Mouse (Mus musculus) G1E (cell line): ENCODE data around the gene Tnf. TPM values are rescaled to one million over a fixed set of nuclear protein-coding genes. Genes with fewer than 3 reads are reported as not detected.

Experiments
- ATAC-seq: 2 replicates; pipeline ENCODE4 v1.8.0; 2016; ENCODE audit warnings: mild to moderate bottlenecking; ENCODE audit not compliant: insufficient number of reproducible peaks, poor library complexity, low FRiP score, severe bottlenecking; ENCODE audit errors: extremely low read depth
- DNase-seq: peaks from one replicate; pipeline ENCODE4 v3.0.0; 2012; ENCODE audit warnings: low spot score
- H3K27me3 ChIP-seq: 2 replicates; pipeline ENCODE4 v1.6.1; 2012; ENCODE audit warnings: mild to moderate bottlenecking, low read length, inconsistent platforms; ENCODE audit not compliant: insufficient read depth
- H3K36me3 ChIP-seq: replicated peaks from 2 replicates; pipeline ENCODE3; 2012; ENCODE audit warnings: mild to moderate bottlenecking, inconsistent platforms
- H3K4me1 ChIP-seq: 2 replicates; pipeline ENCODE4 v1.6.1; 2012; ENCODE audit warnings: low read depth, low read length, inconsistent platforms, mixed read lengths; ENCODE audit not compliant: insufficient read depth
- H3K4me3 ChIP-seq: 2 replicates; pipeline ENCODE4 v1.5.1; 2012; ENCODE audit warnings: low read depth, mild to moderate bottlenecking, inconsistent platforms, low read length, moderate library complexity, mixed read lengths
- H3K9me3 ChIP-seq: replicated peaks from 2 replicates; pipeline ENCODE4 v1.6.1; 2012; ENCODE audit warnings: inconsistent platforms
- CTCF ChIP-seq: IDR thresholded peaks from 2 replicates; pipeline ENCODE4 v1.5.1; 2012; ENCODE audit warnings: low read depth, low read length, inconsistent platforms, mixed read lengths
- GATA1 ChIP-seq: IDR thresholded peaks from 2 replicates; pipeline ENCODE4 v1.6.1; 2012; ENCODE audit warnings: borderline replicate concordance, low read length, inconsistent platforms, mixed read lengths
- GATA2 ChIP-seq: IDR thresholded peaks from 2 replicates; pipeline ENCODE4 v1.6.1; 2012; ENCODE audit warnings: low read depth, low read length, inconsistent platforms, borderline replicate concordance
- POLR2AphosphoS5 ChIP-seq: IDR thresholded peaks from 2 replicates; pipeline ENCODE4 v1.6.1; 2012; ENCODE audit warnings: low read depth, low read length, inconsistent platforms; ENCODE audit not compliant: insufficient replicate concordance
- TAL1 ChIP-seq: conservative IDR thresholded peaks from 2 replicates; pipeline ENCODE4 v1.6.1; 2012; ENCODE audit warnings: low read depth, low read length, inconsistent platforms, mixed read lengths
- polyA plus RNA-seq: library from polyadenylated mRNA; stranded (reverse); fragments of >175 nt; gene quantifications from 2 replicates; pipeline ENCODE4 v1.2.3, GENCODE M21; 2012
- total RNA-seq, 2 experiments: library from RNA; stranded (forward) in 1 of 2; stranded (reverse) in 1 of 2; fragments of 200-1000 nt in 1 of 2; fragments of >200 nt in 1 of 2; fragmentation: Nextera tagmentation in 1 of 2; gene quantifications; 2 replicates each; pipeline ENCODE4 v1.2.3; 2014 to 2017

The Tnf gene
- total and polyA plus RNA-seq, 3 experiments = 0.04 to 1.4 (median 0.68) TPM

- no peaks in the 10 kb centered on the region; the same call in 1 of the 2 replicates for H3K9me3 ChIP-seq
- peak overlapping the region; percentile 63; the same call in 1 of the 2 replicates for H3K4me3 ChIP-seq
- ATAC-seq = no peak
- no peaks in the 10 kb centered on the region for H3K36me3 ChIP-seq
- DNase-seq = peak; percentile 63
- H3K4me1 ChIP-seq = peaks cover 56% of the 10 kb centered on the region
- TF ChIP-seq GATA2 (no peak), CTCF (peak; percentile 74), GATA1 (no peak), TAL1 (no peak)
- H3K27me3 ChIP-seq = peaks cover 47% of the 10 kb centered on the region
These were observed 6.0 kb downstream of the Tnf start for GRCm38 (mm10) chr17:35195631-35196320.

GRCm38 (mm10) chr17:35194844-35195630 is 6.8 kb downstream of the Tnf start:
- Histone ChIP-seq H3K4me1 (peaks cover 55% of the 10 kb centered on the region), H3K4me3 (peak overlapping the region; percentile 63; the same call in 1 of the 2 replicates), H3K27me3 (peaks cover 40% of the 10 kb centered on the region), H3K9me3 (no peaks in the 10 kb centered on the region; the same call in 1 of the 2 replicates), H3K36me3 (no peaks in the 10 kb centered on the region)
- DNase-seq = no peak
- ATAC-seq = no peak
- no peak for TF ChIP-seq CTCF
- TF ChIP-seq POLR2AphosphoS5 = no peak
- no peak for TF ChIP-seq GATA1
- TF ChIP-seq GATA2 = no peak
- TF ChIP-seq TAL1 = no peak

- H3K4me1 ChIP-seq = peaks cover 59% of the 10 kb centered on the region
- no peak for ATAC-seq
These were observed 7.6 kb downstream of the Tnf start, which contains the start of gene Ltb for GRCm38 (mm10) chr17:35193881-35194843. TSS of gene Ltb (plus strand) at chr17:35194439.

GRCm38 (mm10) chr17:35192924-35193323 is 8.9 kb downstream of the Tnf start:
- no peak overlapping the region for H3K4me3 ChIP-seq
- peaks cover 27% of the 10 kb centered on the region for H3K27me3 ChIP-seq
- DNase-seq (no peak), ATAC-seq (no peak)
- peaks cover 71% of the 10 kb centered on the region for H3K4me1 ChIP-seq
- H3K9me3 ChIP-seq = no peaks in the 10 kb centered on the region; the same call in 1 of the 2 replicates
- H3K36me3 ChIP-seq = no peaks in the 10 kb centered on the region
- TF ChIP-seq CTCF = no peak
- TF ChIP-seq GATA2 = no peak
- no peak for TF ChIP-seq GATA1
- TF ChIP-seq POLR2AphosphoS5 = no peak
- no peak for TF ChIP-seq TAL1

More at GRCm38 (mm10) chr17:35193881-35194843, 7.6 kb downstream of the Tnf start, which contains the start of gene Ltb:
- no peaks in the 10 kb centered on the region for H3K36me3 ChIP-seq
- DNase-seq = no peak
- H3K9me3 ChIP-seq = no peaks in the 10 kb centered on the region; the same call in 1 of the 2 replicates
- peaks cover 35% of the 10 kb centered on the region for H3K27me3 ChIP-seq
- TF ChIP-seq POLR2AphosphoS5 (no peak), GATA2 (no peak), CTCF (no peak), TAL1 (no peak), GATA1 (no peak)
- no peak within 1 kb of the TSS for H3K4me3 ChIP-seq

DNA sequence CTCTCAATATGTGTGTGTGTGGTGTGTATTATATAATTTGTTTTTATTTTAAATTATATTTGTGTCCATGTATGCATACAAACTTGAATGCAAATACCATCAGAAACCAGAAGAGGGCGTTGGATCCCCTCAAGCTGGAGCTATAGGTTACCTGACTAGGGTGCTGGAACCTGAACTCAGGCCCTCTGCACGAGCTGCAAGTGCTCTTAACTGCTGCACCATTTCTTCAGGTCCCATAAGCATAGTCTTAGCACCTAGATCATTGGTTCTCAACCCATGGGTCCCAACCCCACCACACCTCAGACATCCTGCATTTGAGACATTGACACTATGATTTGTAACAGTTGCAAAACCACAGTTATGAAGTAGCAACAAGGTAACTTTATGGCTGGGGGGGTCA is 10.1 kb downstream of the Tnf start:
- no peaks in the 10 kb centered on the region for H3K36me3 ChIP-seq
- H3K27me3 ChIP-seq = peaks cover 27% of the 10 kb centered on the region
- no peak for ATAC-seq
- peaks cover 81% of the 10 kb centered on the region for H3K4me1 ChIP-seq
- no peak overlapping the region for H3K4me3 ChIP-seq
- no peaks in the 10 kb centered on the region; the same call in 1 of the 2 replicates for H3K9me3 ChIP-seq
- TF ChIP-seq CTCF (no peak), GATA1 (no peak), GATA2 (no peak), TAL1 (no peak), POLR2AphosphoS5 (no peak)
- no peak for DNase-seq

DNA sequence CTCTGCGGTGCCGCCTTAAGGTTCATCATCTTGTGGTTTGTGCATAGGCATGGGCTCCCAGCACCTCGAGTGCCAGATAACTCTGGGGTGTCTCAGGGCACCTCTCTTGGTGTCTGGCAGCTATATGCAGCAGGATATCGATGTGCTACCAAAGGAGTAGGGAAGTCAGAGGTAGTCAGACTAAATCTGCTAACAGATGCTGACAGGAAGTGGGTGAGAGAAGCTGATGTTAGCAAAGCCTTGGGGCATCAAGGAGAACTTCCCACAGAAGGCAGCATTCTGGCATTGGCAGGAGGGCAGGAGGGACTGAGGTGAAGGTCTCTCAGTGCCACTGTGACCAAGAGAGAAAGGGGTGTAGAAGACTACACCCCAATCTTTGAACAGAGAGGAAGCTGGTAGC is 11.7 kb downstream of the Tnf start:
- Histone ChIP-seq H3K4me1 (peaks cover 77% of the 10 kb centered on the region), H3K36me3 (peaks cover 2% of the 10 kb centered on the region), H3K27me3 (peaks cover 12% of the 10 kb centered on the region), H3K4me3 (no peak overlapping the region), H3K9me3 (no peaks in the 10 kb centered on the region)
- no peak for DNase-seq
- no peak for ATAC-seq
- TF ChIP-seq TAL1 (no peak), GATA2 (no peak), CTCF (no peak), POLR2AphosphoS5 (no peak), GATA1 (no peak)
